10 mouse cellular contexts compared by ENCODE assay signal in the genomic region with DNA sequence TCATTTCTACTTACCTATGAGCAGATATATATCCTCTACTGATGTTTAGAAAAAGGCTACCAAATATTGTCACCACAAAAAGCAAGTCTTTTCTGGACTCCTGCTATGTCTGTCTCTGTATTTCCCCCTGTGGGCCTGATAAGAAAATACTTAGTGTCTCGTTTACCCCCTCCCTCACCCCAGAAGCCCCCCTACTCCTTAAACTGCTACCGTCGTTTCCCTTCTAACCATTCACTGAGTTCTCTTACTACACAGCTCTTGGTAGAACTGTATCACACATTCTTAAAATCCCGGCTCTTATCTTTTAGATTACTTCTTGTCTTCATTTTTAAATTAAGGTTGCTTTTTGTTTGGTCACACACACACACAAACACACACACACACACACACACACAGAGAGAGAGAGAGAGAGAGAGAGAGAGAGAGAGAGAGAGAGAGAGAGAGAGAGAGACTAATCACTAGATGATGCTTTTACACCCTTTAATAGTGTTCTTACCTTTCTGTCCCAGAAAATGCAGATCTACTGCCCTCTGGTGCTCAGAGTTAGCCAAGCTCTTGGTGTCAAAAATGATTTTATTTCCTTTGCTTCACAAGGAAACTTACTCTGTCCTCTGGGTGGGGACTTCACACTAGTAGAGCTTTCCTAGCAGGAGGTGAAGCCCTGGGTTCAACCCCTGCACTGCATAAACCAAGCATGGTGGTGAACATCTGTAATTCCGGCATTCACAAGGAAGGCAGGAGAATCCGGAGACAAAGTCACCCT. TPM values are rescaled to one million over a fixed set of nuclear protein-coding genes. Genes with fewer than 3 reads are reported as not detected.
DNase-seq lines count a peak whose midpoint lies in the region; ATAC-seq lines count a peak whose summit lies in the region.
"Had no signal": no experiment of that assay in that cellular context is flagged by ENCODE, and none has a peak within 500 bp of the region (broad histone marks: within the 10 kb centered on the region; RNA-seq: fewer than 3 reads in every experiment).

No protein-coding gene starts in this region.

- no peaks in the 10 kb centered on the region for H3K27me3 ChIP-seq in hindbrain, embryonic 11.5 days (ENCODE audit: control insufficient read depth, insufficient read depth, low read length)
- H3K27me3 ChIP-seq in neural tube, embryonic 12.5 days (replicated peaks): no peaks in the 10 kb centered on the region

- ATAC-seq in hindbrain, embryonic 11.5 days (ENCODE audit: low FRiP score): no peak
- ATAC-seq in neural tube, embryonic 12.5 days (ENCODE audit: low FRiP score, low read depth): 0 out of 2 replicates have a peak, but pooled peaks have one; percentile 25
- no peak for ATAC-seq in monocyte, adult 5-6 weeks (replicated peaks; ENCODE audit: insufficient number of reproducible peaks, low FRiP score, low TSS enrichment, poor library complexity, severe bottlenecking)

- no peaks in the 10 kb centered on the region for H3K9me3 ChIP-seq in hindbrain, embryonic 11.5 days (ENCODE audit: control insufficient read depth, low read length)
- no peaks in the 10 kb centered on the region for H3K9me3 ChIP-seq in neural tube, embryonic 12.5 days
- H3K9me3 ChIP-seq: lung, embryonic 15.5 days had no signal

- no peak overlapping the region for H3K4me2 ChIP-seq in hindbrain, embryonic 11.5 days (replicated peaks; ENCODE audit: low read depth, low read length)
- no peak overlapping the region for H3K4me2 ChIP-seq in neural tube, embryonic 12.5 days (replicated peaks)
- H3K4me2 ChIP-seq: lung, embryonic 15.5 days had no signal

- no peaks in the 10 kb centered on the region for H3K36me3 ChIP-seq in hindbrain, embryonic 11.5 days (ENCODE audit: control insufficient read depth, insufficient read depth, low read length)
- H3K36me3 ChIP-seq in neural tube, embryonic 12.5 days: no peaks in the 10 kb centered on the region
- H3K36me3 ChIP-seq: lung, embryonic 15.5 days had no signal

- H3K4me3 ChIP-seq in hindbrain, embryonic 11.5 days (ENCODE audit: low read depth, low read length): no peak overlapping the region
- H3K4me3 ChIP-seq in neural tube, embryonic 12.5 days: no peak overlapping the region
- H3K4me3 ChIP-seq: erythroblast, embryonic 14.5 days; lung, embryonic 15.5 days had no signal

- intact Hi-C loops in left cerebral cortex, postnatal 10 days (cut with DNase I): loop anchor here (2.0 kb wide), 1 partner anchor 112 kb away; no protein-coding TSS in a partner anchor

- H3K4me1 ChIP-seq in hindbrain, embryonic 11.5 days (replicated peaks; ENCODE audit: control insufficient read depth, insufficient read depth, low read length): no peaks in the 10 kb centered on the region
- H3K4me1 ChIP-seq in neural tube, embryonic 12.5 days: no peaks in the 10 kb centered on the region
- H3K4me1 ChIP-seq: lung, embryonic 15.5 days had no signal

- 72% methylated on average over 6 of the region's 6 CpGs for WGBS in hindbrain, embryonic 11.5 days
- WGBS in neural tube, embryonic 12.5 days: 66% methylated on average over 6 of the region's 6 CpGs

- no peak overlapping the region for H3K9ac ChIP-seq in hindbrain, embryonic 11.5 days (ENCODE audit: low read depth, low read length)
- no peak overlapping the region for H3K9ac ChIP-seq in neural tube, embryonic 12.5 days
- H3K9ac ChIP-seq: lung, embryonic 15.5 days had no signal

- no peak overlapping the region for H3K27ac ChIP-seq in hindbrain, embryonic 11.5 days (ENCODE audit: low read depth, low read length)
- no peak overlapping the region for H3K27ac ChIP-seq in neural tube, embryonic 12.5 days
- H3K27ac ChIP-seq: lung, embryonic 15.5 days had no signal

- DNase-seq in left cerebral cortex, adult 11 months (ENCODE audit: low spot score): peak; percentile 30
- no peak for DNase-seq in left cerebral cortex, adult 8-10 months (ENCODE audit: low spot score in 2 of 2)
- DNase-seq in NIH3T3 (ENCODE audit: low read depth): peak; percentile 87
- DNase-seq in cerebellum, postnatal 10 days: peak; percentile 75 to 82
- DNase-seq in hindbrain, embryonic 11.5 days (ENCODE audit: low spot score): peak; percentile 76
- DNase-seq in left cerebral cortex, postnatal 10 days (ENCODE audit: extremely low spot score in 1 of 2, low spot score in 2 of 2): peak; percentile 54 to 60

RNA-seq across cellular contexts. Expression of gene Aox2, which starts 7.1 kb away (rescaled TPM):
- total RNA-seq in left cerebral cortex, adult 8-10 months (2022): under 1 TPM in 1 of 4 experiments, not detected in 3; 0.09 TPM
- 0.06 TPM in 1 of 2 replicates, not detected in the other for polyA plus RNA-seq in hindbrain, embryonic 11.5 days (2014; fragmentation: Nextera tagmentation; extraction: Ambion mirVana)
- total RNA-seq in left cerebral cortex, postnatal 10 days (2021): under 1 TPM; 0.06 to 0.08 TPM
- polyA plus RNA-seq in neural tube, embryonic 12.5 days (2016; fragmentation: Nextera tagmentation; extraction: Ambion mirVana): not detected in 2 replicates
- total RNA-seq in monocyte, adult 5-6 weeks (2017): 0.10 TPM in 1 of 3 replicates, not detected in the others
- polyA plus RNA-seq: erythroblast, embryonic 14.5 days had no signal

Comparison
In these comparisons a context has a peak if more than half of its experiments do, and no peak if none do; other contexts are left out.
1. DNase-seq: peak in left cerebral cortex, adult 11 months (single experiment), NIH3T3 (single experiment), cerebellum, postnatal 10 days (2 of 2), hindbrain, embryonic 11.5 days (single experiment) and left cerebral cortex, postnatal 10 days (2 of 2); none in left cerebral cortex, adult 8-10 months (0 of 2).